Mouse (Mus musculus) ES-E14 (cell line): ENCODE measurements around the gene Ccdc149.

ENCODE experiments used
- HCFC1 ChIP-seq: IDR thresholded peaks from 2 replicates; pipeline ENCODE4 v1.6.1; 2012; ENCODE audit warnings: low read length, inconsistent platforms, borderline replicate concordance; ENCODE audit not compliant: insufficient read depth
- MAFK ChIP-seq: IDR thresholded peaks from 2 replicates; pipeline ENCODE4 v1.6.1; 2014; ENCODE audit warnings: mild to moderate bottlenecking, low read depth, low read length, inconsistent platforms; ENCODE audit not compliant: insufficient read depth
- ZC3H11A ChIP-seq: IDR thresholded peaks from 2 replicates; pipeline ENCODE4 v1.6.1; 2012; ENCODE audit warnings: low read depth, mild to moderate bottlenecking, inconsistent platforms, low read length, borderline replicate concordance
- ZNF384 ChIP-seq: IDR thresholded peaks from 2 replicates; pipeline ENCODE4 v1.6.1; 2012; ENCODE audit warnings: low read depth, low read length, inconsistent platforms

GRCm38 (mm10) chr5:52462447-52462846, 8.9 kb downstream of the Ccdc149 start:
- TF ChIP-seq ZNF384 (no peak), ZC3H11A (no peak), HCFC1 (no peak), MAFK (no peak)
